Mouse (Mus musculus): ENCODE data around the gene Clock. TPM values are rescaled to one million over a fixed set of nuclear protein-coding genes. Genes with fewer than 3 reads are reported as not detected.

The Clock gene
- total RNA-seq, 4 experiments from 2014 or later, result 41.8 to 56.0 (median 49.7) TPM

GRCm38 (mm10) chr5:76179791-76180190 is 124.8 kb downstream of the Clock start:
- no peak for DNase-seq (ENCODE audit: low spot score in 2 of 2)

- DNase-seq (ENCODE audit: low spot score in 2 of 2), result no peak
Observed at GRCm38 (mm10) chr5:76179171-76179570, 125.4 kb downstream of the Clock start.

GRCm38 (mm10) chr5:76177664-76178063 is 126.9 kb downstream of the Clock start:
- no peak for DNase-seq (ENCODE audit: low spot score in 2 of 2)

GRCm38 (mm10) chr5:76176841-76177240 is 127.8 kb downstream of the Clock start:
- DNase-seq (ENCODE audit: low spot score in 2 of 2), result no peak

- DNase-seq (ENCODE audit: low spot score in 2 of 2), result no peak
Observed at GRCm38 (mm10) chr5:76176411-76176810, 128.2 kb downstream of the Clock start.

GRCm38 (mm10) chr5:76175051-76175450 is 129.5 kb downstream of the Clock start:
- no peak for DNase-seq (ENCODE audit: low spot score in 2 of 2)

GRCm38 (mm10) chr5:76171039-76171438 is 133.6 kb downstream of the Clock start:
- no peak for DNase-seq (ENCODE audit: low spot score in 2 of 2)

- no peak for DNase-seq (ENCODE audit: low spot score in 2 of 2)
Observed at GRCm38 (mm10) chr5:76170522-76170921, 134.1 kb downstream of the Clock start.

GRCm38 (mm10) chr5:76164827-76165226 is 139.8 kb downstream of the Clock start:
- no peak for DNase-seq (ENCODE audit: low spot score in 2 of 2)

GRCm38 (mm10) chr5:76163828-76164390 is 140.7 kb downstream of the Clock start:
- DNase-seq (ENCODE audit: low spot score in 2 of 2), result no peak

GRCm38 (mm10) chr5:76162926-76163325 is 141.7 kb downstream of the Clock start:
- DNase-seq (ENCODE audit: low spot score in 2 of 2), result no peak

- no peak for DNase-seq (ENCODE audit: low spot score in 2 of 2)
Observed at GRCm38 (mm10) chr5:76161491-76161890, 143.1 kb downstream of the Clock start.

- DNase-seq (ENCODE audit: low spot score in 2 of 2), result no peak
Observed at GRCm38 (mm10) chr5:76160086-76160485, 144.5 kb downstream of the Clock start.

Other genes with a start within 250 kb of the Clock start
- 10 to 100 TPM; 18.2 to 22.3 (median 21.1) TPM for gene Srd5a3, start 164.5 kb downstream of the Clock start, total RNA-seq (2022)
- gene Tmem165, start 120.9 kb downstream of the Clock start, total RNA-seq (2022), result 10 to 100 TPM; 28.6 to 38.4 (median 33.6) TPM
- not detected for gene Pdcl2, start 26.4 kb upstream of the Clock start, total RNA-seq (2022)
- not detected for gene Nmu, start 59.0 kb upstream of the Clock start, total RNA-seq (2022)
- gene Gm7271, start 179.2 kb upstream of the Clock start, total RNA-seq (2022), result not detected
- gene Exoc1, start 224.5 kb upstream of the Clock start, total RNA-seq (2022), result 10 to 100 TPM; 52.0 to 68.2 (median 61.9) TPM